Mouse (Mus musculus) cerebellum, postnatal 10 days (tissue): ENCODE measurements around the gene Ankfn1.

ENCODE experiments used
- DNase-seq, 2 experiments: peaks; one replicate each; pipeline ENCODE4 v3.0.0; 2021; ENCODE audit warnings: mixed read lengths in 2 of 2

Gene Ankfn1

DNA sequence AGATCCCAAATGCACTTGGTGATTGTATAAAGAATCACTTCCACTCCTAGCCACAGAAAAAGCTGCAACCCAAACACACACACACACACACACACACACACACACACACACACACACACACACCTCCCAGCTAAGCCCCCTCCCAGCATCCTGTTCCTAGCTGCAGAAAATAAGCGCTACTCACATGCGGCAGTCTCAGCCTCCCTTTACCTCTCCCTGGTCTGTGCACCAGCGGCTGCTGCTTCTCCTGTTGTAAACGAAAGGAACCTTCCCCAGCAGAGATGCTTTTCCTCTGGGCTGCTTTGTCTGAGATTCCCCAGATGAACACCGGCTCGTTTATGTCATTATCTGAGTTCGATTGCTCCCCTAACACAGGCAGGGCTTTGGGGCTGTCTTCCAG, at the start of gene Ankfn1:
TSS of gene Ankfn1 (minus strand) at position 223 of the 400 bp plus-strand sequence.
- DNase-seq = peak in 1 of 2 experiments; percentile 3

DNA sequence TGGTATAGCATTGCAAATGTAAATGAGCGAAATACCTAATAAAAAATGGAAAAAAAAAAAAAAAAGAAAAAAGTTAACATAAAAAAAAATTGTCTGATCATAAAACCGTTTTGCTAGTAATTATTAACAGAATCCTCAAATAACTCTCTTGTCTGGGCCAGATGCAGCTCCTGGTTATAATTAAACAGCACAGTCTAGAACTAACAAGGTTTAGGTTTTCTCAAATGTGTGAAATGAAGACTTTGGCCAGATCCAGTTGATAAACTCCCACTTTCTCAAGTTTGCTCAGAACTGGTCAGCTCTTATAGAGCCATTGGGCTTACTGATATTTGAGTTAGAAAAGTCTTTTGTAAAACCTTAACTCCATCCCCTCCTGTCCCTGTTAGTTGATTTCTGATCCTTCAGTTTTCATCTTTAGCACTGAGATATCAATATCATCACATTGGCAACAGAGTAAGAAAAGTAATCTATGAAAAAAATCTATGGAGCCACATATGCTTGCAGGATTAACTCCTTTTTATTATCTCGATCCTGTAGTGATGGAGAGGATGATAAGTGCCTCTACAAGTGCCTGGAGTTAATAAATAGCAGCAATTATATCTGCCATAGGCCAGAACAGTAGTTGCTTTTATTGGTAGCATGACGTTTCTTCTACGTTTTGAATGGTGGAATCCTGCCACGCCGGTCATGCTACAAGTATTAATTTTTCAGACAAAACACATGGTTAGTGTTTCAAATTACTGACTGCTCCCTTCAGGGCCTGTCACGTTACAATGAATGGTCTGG, 46.4 kb upstream of the Ankfn1 start:
- no peak for DNase-seq

DNA sequence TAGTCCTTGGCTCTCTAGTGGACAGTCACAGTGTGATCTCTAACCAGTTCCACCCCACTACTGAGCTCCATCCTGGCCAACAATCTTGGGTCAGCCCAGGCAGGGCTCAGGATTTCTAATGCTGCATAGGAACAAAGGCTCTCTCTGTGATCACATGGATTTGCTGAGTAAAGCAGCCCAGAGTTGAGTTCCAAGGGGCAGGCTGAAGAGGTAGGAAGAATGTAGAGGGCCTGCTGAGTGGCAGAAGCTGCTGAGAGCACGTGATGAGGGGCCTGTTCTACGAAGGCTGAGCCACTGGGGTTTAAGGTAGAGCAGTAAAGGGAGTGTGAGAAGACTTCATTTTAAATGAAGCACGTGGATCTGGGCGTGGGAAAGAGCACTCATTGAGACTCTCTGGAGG, 41.1 kb upstream of the Ankfn1 start:
- no peak for DNase-seq

DNA sequence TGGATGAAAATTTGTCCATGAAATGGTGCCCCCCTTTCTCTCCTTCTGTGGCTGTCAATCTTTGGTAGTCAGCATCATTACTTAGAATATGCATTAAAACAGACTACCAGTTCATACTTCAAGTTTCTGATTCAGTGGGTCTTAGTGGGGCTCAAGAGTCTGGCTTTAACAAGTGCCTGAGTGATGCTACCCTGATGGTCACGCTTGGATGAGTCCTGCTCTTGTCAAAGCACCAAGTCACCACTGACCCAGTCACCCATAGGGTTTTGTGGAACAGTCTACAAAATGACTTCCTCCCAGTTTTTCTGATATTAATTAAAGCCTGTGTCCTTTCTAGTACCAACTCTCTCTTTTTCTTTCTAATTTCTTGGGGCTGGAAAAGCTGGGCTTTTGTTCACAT, 34.0 kb upstream of the Ankfn1 start:
- DNase-seq = no peak

GRCm38 (mm10) chr11:89807998-89808397, 30.5 kb upstream of the Ankfn1 start:
- no peak for DNase-seq

GRCm38 (mm10) chr11:89804822-89805221, 27.4 kb upstream of the Ankfn1 start:
- no peak for DNase-seq

DNA sequence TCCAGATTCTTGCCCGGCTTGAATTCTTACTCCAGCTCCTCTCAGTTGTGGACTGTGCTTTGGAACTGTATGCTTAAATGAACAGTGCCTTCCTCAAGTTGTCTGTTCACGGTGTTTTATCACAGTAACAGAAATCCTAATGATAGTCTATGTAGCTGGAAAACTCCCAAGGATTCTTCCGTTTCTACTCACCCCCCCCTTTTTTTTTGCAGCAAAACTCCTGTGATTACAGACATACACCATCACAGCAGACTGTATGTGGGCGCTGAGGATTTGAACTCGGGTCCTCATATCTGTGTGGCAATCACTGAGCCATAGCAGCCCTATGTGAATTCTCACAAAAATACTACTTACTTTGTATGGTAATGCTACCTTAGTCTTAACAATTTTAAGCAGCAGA, 26.5 kb upstream of the Ankfn1 start:
- no peak for DNase-seq

- no peak for DNase-seq
Measured at GRCm38 (mm10) chr11:89792709-89793108, 15.3 kb upstream of the Ankfn1 start.

GRCm38 (mm10) chr11:89776070-89776469, 1.4 kb downstream of the Ankfn1 start:
- DNase-seq = no peak

GRCm38 (mm10) chr11:89774913-89775312, 2.5 kb downstream of the Ankfn1 start:
- no peak for DNase-seq

- DNase-seq = peak; percentile 58 to 66
Measured at GRCm38 (mm10) chr11:89772941-89773340, 4.5 kb downstream of the Ankfn1 start.

DNA sequence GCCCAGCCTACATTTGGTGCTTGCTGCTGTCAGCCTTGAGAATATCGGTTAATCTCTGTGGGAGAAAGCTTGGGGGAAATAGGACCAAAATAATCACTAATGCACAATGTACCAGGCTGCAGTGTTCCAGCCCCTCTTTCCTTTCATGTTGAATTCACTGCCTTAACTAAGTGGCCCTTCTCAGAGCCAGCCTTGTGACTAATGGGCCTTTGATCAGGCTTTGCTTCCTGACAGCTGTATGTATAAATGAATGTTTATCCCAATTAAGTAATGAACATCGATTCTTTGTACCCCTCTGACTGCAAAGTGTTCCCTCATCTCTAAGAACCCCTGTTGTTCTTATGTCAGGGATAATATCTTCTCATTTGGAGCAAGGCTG, 11.7 kb downstream of the Ankfn1 start:
- DNase-seq = no peak

GRCm38 (mm10) chr11:89765014-89765769, 12.3 kb downstream of the Ankfn1 start:
- no peak for DNase-seq

DNA sequence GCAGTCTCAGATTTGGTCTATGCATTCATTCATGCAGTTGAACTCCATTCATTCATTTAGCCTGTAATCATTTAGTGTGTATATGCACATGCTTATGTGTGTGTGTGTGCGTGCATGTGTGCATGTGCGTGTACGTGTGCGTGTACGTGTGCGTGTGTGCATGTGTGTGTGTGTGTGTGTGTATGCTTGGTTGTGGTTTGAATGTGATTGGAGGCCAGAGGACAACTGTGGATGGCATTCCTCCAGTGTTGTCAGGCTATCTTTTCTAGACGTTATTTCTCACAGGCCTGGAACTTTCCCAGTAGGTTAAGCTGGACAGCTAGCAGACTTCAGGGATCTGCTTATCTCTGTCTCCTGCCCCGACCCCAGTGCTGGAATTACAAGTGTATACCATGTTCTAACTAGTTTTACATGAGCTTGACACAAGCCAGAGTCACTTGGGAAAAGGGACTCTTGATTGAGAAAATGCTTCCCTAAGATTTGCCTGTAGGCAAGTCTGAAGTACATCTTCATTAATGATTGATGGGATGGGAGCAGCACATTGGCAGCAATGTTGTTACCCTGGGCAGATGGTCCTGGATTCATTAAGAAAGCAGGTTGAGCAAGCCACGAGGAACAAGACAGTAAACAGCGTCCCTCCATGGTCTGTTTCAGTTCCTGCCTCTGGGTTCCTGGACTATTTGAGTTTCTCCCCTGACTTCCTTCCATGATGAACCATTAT, 43.3 kb downstream of the Ankfn1 start:
- DNase-seq = no peak

GRCm38 (mm10) chr11:89733526-89733925, 43.9 kb downstream of the Ankfn1 start:
- DNase-seq = no peak

DNA sequence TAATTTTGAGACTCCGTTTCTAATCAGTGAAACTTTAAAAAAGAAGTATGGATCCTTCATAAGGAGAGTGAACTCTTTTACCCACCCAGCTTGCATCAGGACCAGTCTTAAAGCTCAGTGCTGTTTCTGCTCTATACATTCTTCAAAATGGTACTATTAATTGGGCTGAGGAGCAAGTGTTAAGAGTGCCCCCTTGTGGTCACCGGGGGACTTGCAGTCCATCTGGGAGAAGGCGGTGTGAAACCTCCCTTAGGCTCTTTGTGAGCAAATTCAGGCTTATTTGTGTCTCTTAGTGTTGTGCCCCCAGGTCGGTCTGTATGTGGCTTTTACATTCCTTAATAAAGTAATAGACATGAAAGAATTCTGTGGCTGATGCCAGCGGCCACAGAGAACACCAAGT, 56.6 kb downstream of the Ankfn1 start:
- DNase-seq = peak; percentile 85 to 89

DNA sequence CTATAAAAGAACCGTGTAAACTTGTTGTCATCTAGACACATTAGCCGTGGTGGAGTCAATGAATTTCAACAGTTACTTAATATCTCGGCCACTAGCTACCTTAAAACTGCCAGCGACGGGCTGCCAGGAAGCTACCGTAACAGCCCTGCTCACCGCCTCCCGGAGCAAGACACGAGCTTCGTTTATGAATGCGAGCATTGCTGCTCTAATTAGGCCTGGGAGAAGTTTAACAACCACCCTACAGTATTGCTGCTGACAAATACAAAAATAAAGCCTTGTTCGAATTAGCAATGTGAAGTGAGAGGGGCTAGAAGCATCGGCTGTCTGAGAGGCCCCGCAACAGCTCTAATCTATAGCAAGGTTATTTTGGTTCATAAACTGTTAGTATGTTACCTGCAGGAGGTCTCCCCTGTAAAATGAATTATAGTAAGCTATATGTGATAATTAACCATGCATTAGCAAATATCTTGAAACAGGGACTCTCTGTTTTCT, 58.9 kb downstream of the Ankfn1 start:
- no peak for DNase-seq

GRCm38 (mm10) chr11:89716351-89716750, 61.1 kb downstream of the Ankfn1 start:
- no peak for DNase-seq

- DNase-seq = no peak
Measured at GRCm38 (mm10) chr11:89708526-89708925, 68.9 kb downstream of the Ankfn1 start.

- DNase-seq = peak; percentile 53 to 61
Measured at GRCm38 (mm10) chr11:89696431-89697403, 80.7 kb downstream of the Ankfn1 start.

DNA sequence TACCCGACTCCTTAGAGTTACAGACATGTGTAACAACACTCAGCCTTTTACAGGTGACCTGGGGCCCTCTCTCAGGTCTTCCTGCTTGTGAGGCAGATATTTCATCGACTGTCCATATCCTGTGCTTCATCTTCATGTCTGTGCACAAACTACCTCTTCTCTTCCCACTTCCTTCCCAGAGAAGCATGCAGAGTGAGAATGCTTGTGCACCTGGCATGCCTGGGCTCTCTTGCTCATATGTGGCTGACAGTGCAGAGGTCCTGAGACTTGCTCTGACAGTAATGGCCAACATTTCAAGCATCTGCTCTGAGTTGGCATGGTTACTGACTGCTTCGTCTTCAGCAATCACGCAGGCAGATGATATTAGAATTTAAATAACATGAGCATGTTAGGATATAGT, 83.8 kb downstream of the Ankfn1 start:
- DNase-seq = no peak

GRCm38 (mm10) chr11:89676922-89677321, 100.5 kb downstream of the Ankfn1 start:
- DNase-seq = no peak
